Mouse (Mus musculus): ENCODE results near the gene Gm45062. TPM values are rescaled to one million over a fixed set of nuclear protein-coding genes. Genes with fewer than 3 reads are reported as not detected.

Gene Gm45062
- polyA plus RNA-seq, 1 experiment from 2014 or later = 9.2 TPM

GRCm38 (mm10) chr6:8630531-8630930 lies 371.3 kb downstream of the Gm45062 start:
- ATAC-seq (ENCODE audit: insufficient number of reproducible peaks, low FRiP score) = no peak
- Histone ChIP-seq H3K9ac (no peak overlapping the region), H3K4me2 (no peak overlapping the region), H3K4me1 (replicated peaks) (peaks cover 8% of the 10 kb centered on the region; the same call in 1 of the 2 replicates), H3K27me3 (replicated peaks) (no peaks in the 10 kb centered on the region), H3K9me3 (replicated peaks) (no peaks in the 10 kb centered on the region), H3K36me3 (no peaks in the 10 kb centered on the region), H3K4me3 (no peak overlapping the region), H3K27ac (ENCODE audit: poor library complexity, severe bottlenecking) (no peak overlapping the region)
- 59% methylated on average over 7 of the region's 7 CpGs for WGBS

GRCm38 (mm10) chr6:8631362-8631761 lies 372.1 kb downstream of the Gm45062 start:
- Histone ChIP-seq H3K4me1 (replicated peaks) (peaks cover 8% of the 10 kb centered on the region; the same call in 1 of the 2 replicates), H3K27ac (ENCODE audit: poor library complexity, severe bottlenecking) (no peak overlapping the region), H3K9ac (no peak overlapping the region), H3K4me2 (no peak overlapping the region), H3K9me3 (replicated peaks) (no peaks in the 10 kb centered on the region), H3K36me3 (peaks cover 2% of the 10 kb centered on the region), H3K27me3 (replicated peaks) (no peaks in the 10 kb centered on the region), H3K4me3 (no peak overlapping the region)
- WGBS = 82% methylated on average over 8 of the region's 8 CpGs
- no peak for ATAC-seq (ENCODE audit: insufficient number of reproducible peaks, low FRiP score)

- H3K9me3 ChIP-seq (replicated peaks) = no peaks in the 10 kb centered on the region
- ATAC-seq (ENCODE audit: insufficient number of reproducible peaks, low FRiP score) = no peak
- H3K27me3 ChIP-seq (replicated peaks) = no peaks in the 10 kb centered on the region
- WGBS = 40% methylated on average over 5 of the region's 5 CpGs
- peaks cover 8% of the 10 kb centered on the region; the same call in 1 of the 2 replicates for H3K4me1 ChIP-seq (replicated peaks)
- no peak overlapping the region for H3K9ac ChIP-seq
- H3K4me2 ChIP-seq = no peak overlapping the region
- no peak overlapping the region for H3K27ac ChIP-seq (ENCODE audit: poor library complexity, severe bottlenecking)
- H3K4me3 ChIP-seq = no peak overlapping the region
- H3K36me3 ChIP-seq = peaks cover 5% of the 10 kb centered on the region
Measured at GRCm38 (mm10) chr6:8631986-8632632, 372.9 kb downstream of the Gm45062 start.

DNA sequence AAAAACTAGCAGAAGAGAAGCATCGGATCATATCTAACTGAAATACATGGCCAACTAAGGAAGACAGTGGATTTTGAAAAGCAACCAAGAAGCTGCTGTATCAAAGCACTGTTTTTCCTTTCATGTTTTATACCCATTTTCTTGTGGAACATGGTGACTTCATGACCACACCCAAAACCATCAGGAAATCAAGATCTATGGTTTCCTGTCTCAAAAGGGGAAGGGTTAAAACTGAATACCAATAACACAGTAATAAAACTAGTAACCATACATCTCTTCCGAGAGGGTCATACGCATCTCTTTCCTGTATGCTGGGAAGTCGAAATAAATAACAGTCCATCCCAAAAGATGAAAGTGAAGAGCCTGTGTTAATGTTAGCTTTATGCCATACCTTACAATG lies 373.5 kb downstream of the Gm45062 start:
- Histone ChIP-seq H3K36me3 (peaks cover 5% of the 10 kb centered on the region), H3K9ac (no peak overlapping the region), H3K9me3 (replicated peaks) (no peaks in the 10 kb centered on the region), H3K4me1 (replicated peaks) (peaks cover 8% of the 10 kb centered on the region; the same call in 1 of the 2 replicates), H3K27ac (ENCODE audit: poor library complexity, severe bottlenecking) (no peak overlapping the region), H3K27me3 (replicated peaks) (no peaks in the 10 kb centered on the region), H3K4me3 (no peak overlapping the region), H3K4me2 (no peak overlapping the region)
- no peak for ATAC-seq (ENCODE audit: insufficient number of reproducible peaks, low FRiP score)
- WGBS = 85% methylated on average over 4 of the region's 4 CpGs

GRCm38 (mm10) chr6:8638122-8638521 lies 378.9 kb downstream of the Gm45062 start:
- Histone ChIP-seq H3K9ac (no peak overlapping the region), H3K4me3 (no peak overlapping the region), H3K4me2 (no peak overlapping the region), H3K4me1 (replicated peaks) (no peaks in the 10 kb centered on the region), H3K9me3 (replicated peaks) (no peaks in the 10 kb centered on the region), H3K27me3 (replicated peaks) (no peaks in the 10 kb centered on the region), H3K27ac (ENCODE audit: poor library complexity, severe bottlenecking) (no peak overlapping the region), H3K36me3 (peaks cover 20% of the 10 kb centered on the region)
- no peak for ATAC-seq (ENCODE audit: insufficient number of reproducible peaks, low FRiP score)
- 81% methylated on average over 4 of the region's 4 CpGs for WGBS

DNA sequence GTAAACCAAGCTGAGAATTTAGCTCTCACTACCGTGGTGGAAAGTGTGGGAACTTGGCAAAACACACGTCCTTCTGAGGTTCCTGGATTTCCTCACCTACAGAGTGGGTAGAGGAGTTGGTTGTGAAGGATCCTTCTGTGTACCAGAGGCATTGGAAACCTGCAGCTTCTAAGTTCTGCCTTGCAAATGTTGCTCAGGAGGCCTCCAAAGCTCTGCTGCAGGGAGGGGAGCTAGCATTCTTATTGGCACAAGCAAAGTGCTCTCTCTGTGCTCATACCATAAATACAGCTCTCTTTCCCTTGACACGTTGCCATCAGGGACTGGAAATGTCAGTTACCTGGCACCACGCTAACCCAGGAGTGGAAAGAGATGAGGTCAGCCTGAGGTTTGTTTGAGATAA lies 379.6 kb downstream of the Gm45062 start:
- ATAC-seq (ENCODE audit: insufficient number of reproducible peaks, low FRiP score) = no peak
- no peaks in the 10 kb centered on the region for H3K9me3 ChIP-seq (replicated peaks)
- no peak overlapping the region for H3K9ac ChIP-seq

GRCm38 (mm10) chr6:8639526-8639925 lies 380.3 kb downstream of the Gm45062 start:
- Histone ChIP-seq H3K4me2 (no peak overlapping the region), H3K9ac (no peak overlapping the region), H3K27me3 (replicated peaks) (no peaks in the 10 kb centered on the region), H3K36me3 (peaks cover 20% of the 10 kb centered on the region), H3K27ac (ENCODE audit: poor library complexity, severe bottlenecking) (no peak overlapping the region), H3K9me3 (replicated peaks) (no peaks in the 10 kb centered on the region), H3K4me3 (no peak overlapping the region), H3K4me1 (replicated peaks) (no peaks in the 10 kb centered on the region)
- ATAC-seq (ENCODE audit: insufficient number of reproducible peaks, low FRiP score) = no peak
- 81% methylated on average over 2 of the region's 2 CpGs for WGBS

More for the DNA sequence above, 379.6 kb downstream of the Gm45062 start:
- no peak overlapping the region for H3K4me2 ChIP-seq
- H3K4me1 ChIP-seq (replicated peaks) = no peaks in the 10 kb centered on the region
- H3K27ac ChIP-seq (ENCODE audit: poor library complexity, severe bottlenecking) = no peak overlapping the region
- H3K27me3 ChIP-seq (replicated peaks) = no peaks in the 10 kb centered on the region
- WGBS = 71% methylated on average over 4 of the region's 4 CpGs
- peaks cover 20% of the 10 kb centered on the region for H3K36me3 ChIP-seq
- no peak overlapping the region for H3K4me3 ChIP-seq

GRCm38 (mm10) chr6:8640863-8641262 lies 381.6 kb downstream of the Gm45062 start:
- Histone ChIP-seq H3K4me2 (no peak overlapping the region), H3K9me3 (replicated peaks) (no peaks in the 10 kb centered on the region), H3K27me3 (replicated peaks) (no peaks in the 10 kb centered on the region), H3K36me3 (peaks cover 20% of the 10 kb centered on the region), H3K4me1 (replicated peaks) (no peaks in the 10 kb centered on the region), H3K9ac (no peak overlapping the region), H3K4me3 (no peak overlapping the region), H3K27ac (ENCODE audit: poor library complexity, severe bottlenecking) (no peak overlapping the region)
- ATAC-seq (ENCODE audit: insufficient number of reproducible peaks, low FRiP score) = no peak
- WGBS = 76% methylated on average over 5 of the region's 5 CpGs

- Histone ChIP-seq H3K4me1 (replicated peaks) (peaks cover 7% of the 10 kb centered on the region), H3K9me3 (replicated peaks) (no peaks in the 10 kb centered on the region), H3K27ac (ENCODE audit: poor library complexity, severe bottlenecking) (no peak overlapping the region), H3K4me3 (no peak overlapping the region), H3K9ac (no peak overlapping the region), H3K4me2 (no peak overlapping the region), H3K27me3 (replicated peaks) (no peaks in the 10 kb centered on the region), H3K36me3 (peaks cover 8% of the 10 kb centered on the region; the same call in 1 of the 2 replicates)
- no peak for ATAC-seq (ENCODE audit: insufficient number of reproducible peaks, low FRiP score)
- WGBS = 80% methylated on average over 10 of the region's 10 CpGs
Measured at GRCm38 (mm10) chr6:8644703-8645102, 385.5 kb downstream of the Gm45062 start.

GRCm38 (mm10) chr6:8645708-8646107 lies 386.5 kb downstream of the Gm45062 start:
- no peak overlapping the region for H3K4me3 ChIP-seq
- no peak overlapping the region for H3K4me2 ChIP-seq
- ATAC-seq (ENCODE audit: insufficient number of reproducible peaks, low FRiP score) = no peak
- H3K27me3 ChIP-seq (replicated peaks) = no peaks in the 10 kb centered on the region
- peaks cover 8% of the 10 kb centered on the region; the same call in 1 of the 2 replicates for H3K36me3 ChIP-seq
- 63% methylated on average over 2 of the region's 2 CpGs for WGBS
- H3K27ac ChIP-seq (ENCODE audit: poor library complexity, severe bottlenecking) = no peak overlapping the region
- H3K4me1 ChIP-seq (replicated peaks) = peaks cover 7% of the 10 kb centered on the region
- no peak overlapping the region for H3K9ac ChIP-seq
- H3K9me3 ChIP-seq (replicated peaks) = no peaks in the 10 kb centered on the region

Measured in heart, embryonic 12.5 days (tissue).